Mouse (Mus musculus): ENCODE measurements around the gene Ms4a4c.

DNA sequence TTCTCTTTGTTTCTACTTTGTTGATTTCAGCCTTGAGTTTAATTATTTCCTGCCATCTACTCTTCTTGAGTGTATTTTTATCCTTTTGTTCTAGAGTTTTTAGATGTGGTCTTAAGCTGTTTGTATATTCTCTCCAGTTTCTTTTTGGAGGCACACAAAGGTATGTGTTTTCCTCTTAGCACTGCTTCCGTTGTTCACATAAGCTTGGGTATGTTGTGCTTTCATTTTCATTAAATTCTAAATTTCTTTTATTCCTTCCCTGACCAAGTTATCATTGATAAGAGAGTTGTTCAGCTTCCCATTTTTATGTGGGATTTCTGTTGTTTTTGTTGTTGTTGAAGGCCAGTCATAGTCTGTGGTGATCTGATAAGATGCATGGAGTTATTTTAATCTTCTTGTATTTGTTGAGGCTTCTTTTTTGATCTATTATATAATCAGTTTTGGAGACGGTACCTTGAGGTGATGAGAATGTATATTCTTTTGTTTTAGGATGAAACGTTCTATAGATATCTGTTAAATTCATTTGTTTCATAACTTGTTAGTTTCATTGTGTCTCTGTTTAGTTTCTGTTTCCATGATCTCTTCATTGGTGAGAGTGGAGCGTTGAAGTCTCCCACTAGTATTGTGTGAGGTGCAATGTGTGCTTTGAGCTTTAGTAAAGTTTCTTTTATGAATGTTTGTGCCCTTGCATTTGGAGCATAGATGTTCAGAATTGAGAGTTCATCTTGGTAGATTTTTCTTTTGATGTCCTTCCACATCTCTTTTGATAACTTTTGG lies 30.7 kb downstream of the Ms4a4c start:
- TF ChIP-seq EP300 (IDR thresholded peaks at IDR 0.05) (no peak), CTCF (IDR thresholded peaks at IDR 0.05) (no peak)
